Mouse (Mus musculus) brain, embryonic 14.5 days (tissue): ENCODE data around the gene Tmem248.

ENCODE experiments used
- CTCF ChIP-seq: fragments of 200-500 bp; IDR thresholded peaks from 2 replicates; pipeline ENCODE4 v1.5.1; 2012; ENCODE audit warnings: inconsistent platforms, mild to moderate bottlenecking, moderate library complexity, borderline replicate concordance; ENCODE audit not compliant: insufficient read depth, insufficient read length; ENCODE audit errors: extremely low read depth
- POLR2A ChIP-seq: fragments of 200-500 bp; IDR thresholded peaks from 2 replicates; pipeline ENCODE4 v1.6.1; 2012; ENCODE audit warnings: mild to moderate bottlenecking, inconsistent platforms, borderline replicate concordance; ENCODE audit not compliant: poor library complexity, insufficient read depth, insufficient read length, severe bottlenecking; ENCODE audit errors: extremely low read depth

DNA sequence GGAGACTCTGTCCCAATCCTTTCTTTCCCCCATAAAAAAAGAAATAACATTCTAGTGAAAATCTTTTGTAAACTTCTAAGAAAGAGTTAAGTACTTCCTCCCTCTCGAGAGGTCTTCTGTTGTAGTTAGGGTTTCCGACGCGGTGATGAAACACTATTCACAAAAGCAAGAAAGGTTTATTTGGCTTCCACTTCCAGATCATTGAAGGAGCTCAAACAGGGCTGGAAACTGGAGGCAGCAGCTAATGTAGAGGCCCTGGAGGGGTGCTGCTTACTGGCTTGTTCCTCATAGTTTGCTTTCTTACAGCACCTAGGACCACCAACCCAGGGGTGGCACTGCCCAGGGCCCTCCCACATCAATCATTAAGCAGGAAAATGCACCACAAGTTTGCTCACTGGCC lies 11.2 kb downstream of the Tmem248 start:
- TF ChIP-seq CTCF, result no peak
- TF ChIP-seq POLR2A, result no peak
